Mouse (Mus musculus) ES-E14 (cell line): ENCODE measurements around the gene Ctnnd2.

ENCODE experiments used
- CHD2 ChIP-seq: IDR thresholded peaks from 2 replicates; pipeline ENCODE4 v1.6.1; 2014; ENCODE audit warnings: mild to moderate bottlenecking, low read depth, low read length, inconsistent platforms
- HCFC1 ChIP-seq: IDR thresholded peaks from 2 replicates; pipeline ENCODE4 v1.6.1; 2012; ENCODE audit warnings: low read length, inconsistent platforms, borderline replicate concordance; ENCODE audit not compliant: insufficient read depth
- MAFK ChIP-seq: IDR thresholded peaks from 2 replicates; pipeline ENCODE4 v1.6.1; 2014; ENCODE audit warnings: mild to moderate bottlenecking, low read depth, low read length, inconsistent platforms; ENCODE audit not compliant: insufficient read depth
- ZC3H11A ChIP-seq: IDR thresholded peaks from 2 replicates; pipeline ENCODE4 v1.6.1; 2012; ENCODE audit warnings: low read depth, mild to moderate bottlenecking, inconsistent platforms, low read length, borderline replicate concordance

DNA sequence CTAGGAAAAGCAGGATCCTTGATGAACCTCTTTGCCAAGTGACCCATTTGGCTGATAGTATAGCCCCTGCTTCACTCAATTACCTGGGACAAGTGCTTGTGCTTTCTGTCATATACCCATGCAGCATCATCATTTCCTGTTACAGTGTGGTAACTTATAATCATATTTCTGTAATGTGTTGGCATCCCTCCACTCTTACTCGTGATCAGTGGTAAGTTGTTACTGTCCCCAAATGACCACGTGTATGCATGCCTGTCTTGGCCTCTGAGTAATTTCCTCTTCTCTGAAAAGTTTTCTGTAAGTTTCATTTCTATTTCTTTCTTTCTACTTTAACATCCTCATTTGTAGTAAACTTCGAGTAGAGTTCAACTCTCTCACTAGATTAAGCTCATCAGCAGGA, 296.4 kb downstream of the Ctnnd2 start:
- no peak for TF ChIP-seq HCFC1
- TF ChIP-seq CHD2: no peak
- TF ChIP-seq ZC3H11A: no peak
- TF ChIP-seq MAFK: no peak
